Comparison of ENCODE assay signal across 8 mouse cellular contexts in genomic region chr17:56462835-56463455, GRCm38 (mm10). TPM values are rescaled to one million over a fixed set of nuclear protein-coding genes. Genes with fewer than 3 reads are reported as not detected.
DNase-seq lines count a peak whose midpoint lies in the region; ATAC-seq and TF ChIP-seq lines count a peak whose summit lies in the region.

No protein-coding gene starts in this region.

- DNase-seq in heart, postnatal 14 days = no peak
- DNase-seq in liver, embryonic 14.5 days (ENCODE audit: low read depth in 3 of 3, low spot score in 3 of 3) = no peak
- DNase-seq in ovary, postnatal 14 days (ENCODE audit: low spot score) = no peak
- DNase-seq in spleen, postnatal 14 days (ENCODE audit: low spot score in 2 of 2) = no peak
- DNase-seq in yolk sac, embryonic 10.5 days (ENCODE audit: low spot score) = no peak

- H3K27ac ChIP-seq in heart, embryonic 14.5 days (replicated peaks in 1 of 2; ENCODE audit: control insufficient read depth in 1 of 2, insufficient read depth in 1 of 2, low read depth in 2 of 2, low read length in 2 of 2) = peak overlapping the region; percentile 66 to 78
- H3K27ac ChIP-seq in ES-Bruce4 (ENCODE audit: insufficient read depth, low read length) = no peak overlapping the region
- peak overlapping the region; percentile 96 for H3K27ac ChIP-seq in forebrain, embryonic 12.5 days
- H3K27ac ChIP-seq in liver, embryonic 14.5 days = no peak overlapping the region

- peak overlapping the region; percentile 71 to 73 for H3K4me3 ChIP-seq in heart, embryonic 14.5 days (ENCODE audit: control insufficient read depth in 1 of 2, insufficient read depth in 1 of 2, low read depth in 1 of 2, low read length in 2 of 2)
- peak overlapping the region; percentile 62 for H3K4me3 ChIP-seq in ES-Bruce4 (ENCODE audit: low read depth, low read length)
- peak overlapping the region; percentile 59 for H3K4me3 ChIP-seq in forebrain, embryonic 12.5 days (replicated peaks)
- H3K4me3 ChIP-seq in liver, embryonic 14.5 days (ENCODE audit: insufficient read depth in 1 of 2, low read depth in 2 of 2, low read length in 2 of 2) = peak overlapping the region; percentile 50 to 63; a peak in 3 of 4 replicates

- TF ChIP-seq POLR2A in ES-Bruce4 (IDR thresholded peaks at IDR 0.05; ENCODE audit: insufficient read depth, low read length) = no peak

- no peak for TF ChIP-seq CTCF in ES-Bruce4 (IDR thresholded peaks at IDR 0.05; ENCODE audit: low read depth, low read length)
- no peak for TF ChIP-seq CTCF in liver, embryonic 14.5 days (IDR thresholded peaks at IDR 0.05; ENCODE audit: low read depth)

- no peaks in the 10 kb centered on the region for H3K9me3 ChIP-seq in heart, embryonic 14.5 days (ENCODE audit: control insufficient read depth, low read length)
- H3K9me3 ChIP-seq in ES-Bruce4 (replicated peaks; ENCODE audit: control insufficient read depth, insufficient read depth, low read length, poor library complexity, severe bottlenecking) = no peaks in the 10 kb centered on the region
- H3K9me3 ChIP-seq in forebrain, embryonic 12.5 days = no peaks in the 10 kb centered on the region
- no peaks in the 10 kb centered on the region for H3K9me3 ChIP-seq in liver, embryonic 14.5 days (ENCODE audit: control insufficient read depth, low read length)

- WGBS in heart, embryonic 14.5 days = 5% methylated on average over 17 of the region's 17 CpGs
- WGBS in forebrain, embryonic 12.5 days = 4% methylated on average over 17 of the region's 17 CpGs
- 11% methylated on average over 17 of the region's 17 CpGs for WGBS in liver, embryonic 14.5 days (ENCODE audit: insufficient replicate concordance)

- TF ChIP-seq EP300 in ES-Bruce4 (IDR thresholded peaks at IDR 0.05; ENCODE audit: insufficient read depth, low read depth, low read length) = no peak
- TF ChIP-seq EP300 in liver, embryonic 14.5 days (IDR thresholded peaks at IDR 0.05; ENCODE audit: low read depth) = no peak

- no peak for ATAC-seq in heart, embryonic 14.5 days (ENCODE audit: insufficient number of reproducible peaks, insufficient read depth, low FRiP score, low read depth)
- ATAC-seq in forebrain, embryonic 12.5 days (ENCODE audit: low FRiP score) = no peak
- ATAC-seq in liver, embryonic 14.5 days (ENCODE audit: insufficient read depth) = no peak

- intact Hi-C loops in heart, postnatal 14 days (cut with DNase I) = no loop called here

- no peaks in the 10 kb centered on the region for H3K27me3 ChIP-seq in heart, embryonic 14.5 days (ENCODE audit: control insufficient read depth, insufficient read depth, low read length)
- H3K27me3 ChIP-seq in ES-Bruce4 (ENCODE audit: control insufficient read depth, insufficient read depth, low read length, poor library complexity, severe bottlenecking) = no peaks in the 10 kb centered on the region
- no peaks in the 10 kb centered on the region for H3K27me3 ChIP-seq in forebrain, embryonic 12.5 days
- no peaks in the 10 kb centered on the region for H3K27me3 ChIP-seq in liver, embryonic 14.5 days (ENCODE audit: control insufficient read depth, insufficient read depth, low read length)

- peaks cover 26 to 34% of the 10 kb centered on the region in 2 experiments for H3K4me1 ChIP-seq in heart, embryonic 14.5 days (ENCODE audit: control insufficient read depth in 2 of 2, insufficient read depth in 2 of 2, low read length in 2 of 2)
- peaks cover 2% of the 10 kb centered on the region for H3K4me1 ChIP-seq in ES-Bruce4 (ENCODE audit: control insufficient read depth, insufficient read depth, low read length)
- peaks cover 89% of the 10 kb centered on the region for H3K4me1 ChIP-seq in forebrain, embryonic 12.5 days
- no peaks in the 10 kb centered on the region; a peak in 1 of 4 replicates for H3K4me1 ChIP-seq in liver, embryonic 14.5 days (replicated peaks; ENCODE audit: control insufficient read depth in 2 of 2, insufficient read depth in 2 of 2, low read length in 1 of 2)

- H3K36me3 ChIP-seq in heart, embryonic 14.5 days (ENCODE audit: control insufficient read depth, insufficient read depth, low read length) = peaks cover 6% of the 10 kb centered on the region; the same call in 1 of the 2 replicates
- no peaks in the 10 kb centered on the region for H3K36me3 ChIP-seq in ES-Bruce4 (ENCODE audit: control insufficient read depth, insufficient read depth, low read length, poor library complexity, severe bottlenecking)
- H3K36me3 ChIP-seq in forebrain, embryonic 12.5 days (replicated peaks) = peaks cover 7% of the 10 kb centered on the region
- no peaks in the 10 kb centered on the region for H3K36me3 ChIP-seq in liver, embryonic 14.5 days (replicated peaks; ENCODE audit: control insufficient read depth, insufficient read depth, low read depth)

- H3K4me2 ChIP-seq in heart, embryonic 14.5 days (ENCODE audit: low read length) = peak overlapping the region; percentile 98
- H3K4me2 ChIP-seq in forebrain, embryonic 12.5 days = peak overlapping the region; percentile 89
- peak overlapping the region; percentile 81 for H3K4me2 ChIP-seq in liver, embryonic 14.5 days (ENCODE audit: low read depth)

- H3K9ac ChIP-seq in heart, embryonic 14.5 days (ENCODE audit: low read length) = peak overlapping the region; percentile 60
- no peak overlapping the region for H3K9ac ChIP-seq in ES-Bruce4 (ENCODE audit: low read depth, poor library complexity, severe bottlenecking)
- H3K9ac ChIP-seq in forebrain, embryonic 12.5 days = peak overlapping the region; percentile 9
- H3K9ac ChIP-seq in liver, embryonic 14.5 days (replicated peaks) = no peak overlapping the region

RNA-seq across cellular contexts. Expression of gene Ptprs, which starts 13.3 kb away (rescaled TPM):
- polyA plus RNA-seq in heart, embryonic 14.5 days (2014; fragmentation: Nextera tagmentation; extraction: Ambion mirVana) = 51.4 and 60.1 TPM in 2 replicates
- 10 to 100 TPM; 60.3 to 64.8 TPM for total RNA-seq in heart, postnatal 14 days (2021)
- polyA plus RNA-seq in ES-Bruce4 (2011; ENCODE audit: insufficient read depth, insufficient read length, low read depth, missing spikeins) = 149 and 159 TPM in 2 replicates
- polyA plus RNA-seq in forebrain, embryonic 12.5 days (2016; fragmentation: Nextera tagmentation; extraction: Ambion mirVana) = 330 and 331 TPM in 2 replicates
- 17.7 and 18.8 TPM in 2 replicates for polyA plus RNA-seq in liver, embryonic 14.5 days (2012; rRNA removed)
- polyA plus RNA-seq in liver, embryonic 14.5 days (2014; fragmentation: Nextera tagmentation; extraction: Ambion mirVana) = 3.8 and 4.6 TPM in 2 replicates

RNA-seq across cellular contexts. Expression of gene Znrf4, which starts 49.3 kb away (rescaled TPM):
- polyA plus RNA-seq in heart, embryonic 14.5 days (2014; fragmentation: Nextera tagmentation; extraction: Ambion mirVana) = not detected in 2 replicates
- total RNA-seq in heart, postnatal 14 days (2021) = not detected
- polyA plus RNA-seq in ES-Bruce4 (2011; ENCODE audit: insufficient read depth, insufficient read length, low read depth, missing spikeins) = not detected in 2 replicates
- not detected in 2 replicates for polyA plus RNA-seq in forebrain, embryonic 12.5 days (2016; fragmentation: Nextera tagmentation; extraction: Ambion mirVana)
- polyA plus RNA-seq in liver, embryonic 14.5 days (2012; rRNA removed) = not detected in 2 replicates
- not detected in 2 replicates for polyA plus RNA-seq in liver, embryonic 14.5 days (2014; fragmentation: Nextera tagmentation; extraction: Ambion mirVana)

Comparison
In these comparisons a context has a peak if more than half of its experiments do, and no peak if none do; other contexts are left out.
1. H3K27ac ChIP-seq: peak in heart, embryonic 14.5 days (2 of 2) and forebrain, embryonic 12.5 days (single experiment); none in ES-Bruce4 (single experiment) and liver, embryonic 14.5 days (single experiment).
2. H3K9ac ChIP-seq: peak in heart, embryonic 14.5 days (single experiment) and forebrain, embryonic 12.5 days (single experiment); none in ES-Bruce4 (single experiment) and liver, embryonic 14.5 days (single experiment).
3. Peak in every context shown above with its lines, with median percentiles within 50 percentile points of each other: H3K4me2 ChIP-seq and H3K4me3 ChIP-seq.